Mouse (Mus musculus): Measurements from ENCODE around the gene Bcas3.

The Bcas3 gene

GRCm38 (mm10) chr11:85527261-85527660 lies 174.3 kb downstream of the Bcas3 start:
- DNase-seq (ENCODE audit: low read depth, low spot score), result no peak

GRCm38 (mm10) chr11:85529531-85530285 lies 176.7 kb downstream of the Bcas3 start:
- DNase-seq (ENCODE audit: low read depth, low spot score), result no peak

- no peak for DNase-seq (ENCODE audit: low read depth, low spot score)
These were observed 188.0 kb downstream of the Bcas3 start for GRCm38 (mm10) chr11:85540989-85541388.

DNA sequence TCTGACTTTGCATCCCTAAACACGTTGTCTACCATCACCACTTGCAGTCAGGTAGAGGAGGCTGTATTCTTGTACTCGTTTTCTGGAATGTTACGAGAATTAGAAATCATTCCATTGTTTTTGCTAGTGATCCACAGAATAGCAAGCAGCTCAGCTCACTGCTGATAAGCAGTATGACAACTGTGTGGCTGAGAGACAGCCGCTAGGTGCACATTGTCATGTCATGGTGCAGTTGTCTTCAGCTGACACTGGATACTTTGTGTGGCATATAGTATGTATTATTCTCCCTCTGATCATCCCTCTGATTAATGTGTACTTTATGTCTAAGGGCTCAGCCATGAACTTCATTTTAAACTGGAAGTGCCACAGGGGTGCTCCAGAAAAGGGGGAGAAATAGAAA lies 190.3 kb downstream of the Bcas3 start:
- no peak for DNase-seq (ENCODE audit: low read depth, low spot score)

- DNase-seq (ENCODE audit: low read depth, low spot score), result no peak
These were observed 192.6 kb downstream of the Bcas3 start for GRCm38 (mm10) chr11:85545602-85546001.

- no peak for DNase-seq (ENCODE audit: low read depth, low spot score)
These were observed 195.0 kb downstream of the Bcas3 start for GRCm38 (mm10) chr11:85547966-85548365.

- DNase-seq (ENCODE audit: low read depth, low spot score), result no peak
These were observed 196.7 kb downstream of the Bcas3 start for GRCm38 (mm10) chr11:85549651-85550050.

DNA sequence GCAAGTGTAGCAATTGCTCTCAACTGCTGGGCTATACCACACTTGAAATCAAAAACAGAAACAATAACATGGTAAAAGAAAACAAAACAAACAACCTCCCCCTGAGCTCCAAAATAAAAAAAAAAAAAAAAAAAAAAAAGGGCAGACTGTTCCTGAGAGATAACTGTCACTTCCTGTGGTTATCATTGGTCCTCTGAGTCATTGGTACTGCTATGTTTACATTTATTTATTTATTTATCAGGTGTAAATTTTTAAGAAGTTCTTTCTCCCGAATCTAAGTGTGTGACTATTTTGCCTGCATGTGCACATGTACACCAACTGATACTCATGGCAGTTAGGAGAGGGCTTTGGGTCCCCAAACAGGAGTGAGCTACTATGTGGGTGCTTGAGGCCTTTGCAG lies 202.1 kb downstream of the Bcas3 start:
- DNase-seq (ENCODE audit: low read depth, low spot score), result no peak

GRCm38 (mm10) chr11:85555721-85556120 lies 202.8 kb downstream of the Bcas3 start:
- no peak for DNase-seq (ENCODE audit: low read depth, low spot score)

DNA sequence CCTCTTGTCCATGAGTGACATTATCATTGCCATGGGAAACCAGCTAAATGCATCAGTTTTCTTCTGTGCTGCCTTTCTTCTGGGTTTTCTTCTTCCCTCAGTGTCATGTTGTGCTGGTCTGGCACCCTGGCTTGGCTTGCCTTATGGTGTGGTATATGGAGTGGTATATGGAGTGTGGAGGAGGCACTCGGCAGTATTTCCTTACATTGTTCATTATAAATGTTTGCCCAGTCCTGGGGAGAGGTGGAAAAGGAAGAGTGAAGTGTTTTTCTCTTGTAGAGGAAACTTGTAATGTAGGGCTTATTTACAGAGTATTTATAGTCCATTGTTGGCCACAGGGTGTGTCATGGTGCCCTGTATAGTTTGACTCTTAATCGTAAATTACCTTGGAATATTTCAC lies 212.1 kb downstream of the Bcas3 start:
- no peak for DNase-seq (ENCODE audit: low read depth, low spot score)

DNA sequence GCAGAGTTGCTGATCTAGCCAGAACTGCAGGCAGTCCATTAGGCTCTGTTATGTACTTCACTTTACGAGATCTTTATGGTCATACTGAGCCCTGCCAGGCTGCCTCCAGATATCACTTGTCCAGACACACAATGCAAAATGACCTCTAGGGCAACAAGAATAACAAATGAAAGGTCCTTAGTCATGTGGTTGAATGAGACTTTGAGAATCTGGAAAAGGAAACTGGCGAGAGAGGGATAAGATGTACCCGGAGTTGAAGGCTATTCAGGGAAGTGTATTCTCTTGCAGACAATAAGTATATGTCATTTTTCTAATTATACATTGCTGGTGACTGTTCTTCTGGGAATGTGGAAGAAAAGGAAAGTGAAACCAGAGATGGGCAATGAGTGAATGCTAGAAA lies 218.1 kb downstream of the Bcas3 start:
- DNase-seq (ENCODE audit: low read depth, low spot score), result no peak

DNA sequence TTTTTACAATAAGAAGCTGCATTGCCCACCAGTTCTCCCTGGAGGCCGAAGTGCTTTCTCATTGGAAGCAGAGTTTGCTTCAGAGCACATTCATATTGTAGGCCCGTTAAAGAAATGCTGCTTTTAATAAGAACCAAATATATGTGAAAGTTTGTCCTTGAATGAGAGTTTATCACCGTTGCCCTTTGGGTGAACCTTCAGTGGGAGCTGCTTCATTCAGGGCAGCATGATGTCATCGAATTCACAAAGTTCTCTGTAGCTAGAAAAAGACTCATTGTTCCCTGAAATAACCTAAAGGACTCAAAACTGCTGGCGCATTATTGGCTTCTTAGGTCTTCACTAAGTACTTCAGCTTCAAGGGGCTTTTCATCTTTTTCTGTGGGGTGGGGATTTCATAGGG lies 219.0 kb downstream of the Bcas3 start:
- DNase-seq (ENCODE audit: low read depth, low spot score), result no peak

- no peak for DNase-seq (ENCODE audit: low read depth, low spot score)
These were observed 219.6 kb downstream of the Bcas3 start for GRCm38 (mm10) chr11:85572590-85572989.

DNA sequence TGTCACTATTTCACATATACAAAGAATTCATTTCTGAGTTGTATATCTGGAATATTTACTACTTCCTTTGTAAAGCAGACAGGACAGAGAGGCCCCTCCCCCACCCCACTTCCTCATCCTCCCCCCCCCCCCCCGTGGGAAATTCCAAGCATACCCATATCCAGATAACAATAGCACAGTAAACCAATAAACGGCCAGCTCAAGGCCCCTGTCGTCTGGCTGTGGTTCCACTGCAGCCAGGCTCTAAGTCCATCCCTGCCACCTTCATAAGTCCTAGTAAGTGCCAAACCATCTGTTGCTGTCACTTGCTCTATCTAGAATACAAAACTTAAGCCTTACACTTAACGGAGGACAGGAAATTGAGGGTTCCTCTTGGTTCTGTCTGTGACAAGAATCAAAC lies 221.5 kb downstream of the Bcas3 start:
- no peak for DNase-seq (ENCODE audit: low read depth, low spot score)

DNA sequence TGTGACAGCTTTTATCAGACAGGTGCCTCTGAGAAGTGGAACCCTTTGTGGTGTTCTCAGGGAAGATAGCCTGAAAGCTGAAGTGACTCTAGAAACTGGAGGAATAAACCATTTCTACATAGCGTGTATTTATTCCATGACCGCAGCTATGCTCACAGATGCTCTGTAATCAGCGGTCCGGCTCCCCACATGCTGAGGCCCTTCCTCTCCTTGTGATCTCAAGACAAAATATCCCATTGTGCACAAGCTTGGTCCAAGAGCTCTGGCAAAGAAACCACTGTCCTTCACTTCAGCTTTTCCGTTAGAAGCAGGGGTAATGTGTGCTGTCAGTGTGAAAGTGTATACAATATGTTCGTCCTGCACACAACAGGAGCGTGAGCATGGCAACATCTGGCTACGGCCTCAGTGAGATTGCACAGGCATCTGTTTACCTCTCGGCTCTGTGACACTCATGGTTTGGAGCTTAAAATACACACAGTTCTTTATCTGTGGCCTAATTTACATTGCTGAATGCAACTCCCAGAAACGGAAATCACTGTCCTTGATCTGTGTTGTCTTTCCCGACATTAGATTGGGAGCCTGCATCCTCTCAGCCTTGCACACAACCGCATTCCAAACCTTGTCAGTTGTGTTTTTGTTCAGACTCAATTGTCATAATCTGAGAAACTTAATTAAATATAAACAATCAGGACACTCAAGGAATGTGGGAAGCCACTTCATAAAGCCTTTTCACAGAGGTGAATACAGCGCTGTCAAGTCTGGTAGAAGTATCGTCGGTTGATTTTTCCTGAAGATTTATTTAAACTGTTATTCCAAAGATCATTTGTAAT lies 225.1 kb downstream of the Bcas3 start:
- no peak for DNase-seq (ENCODE audit: low read depth, low spot score)

DNA sequence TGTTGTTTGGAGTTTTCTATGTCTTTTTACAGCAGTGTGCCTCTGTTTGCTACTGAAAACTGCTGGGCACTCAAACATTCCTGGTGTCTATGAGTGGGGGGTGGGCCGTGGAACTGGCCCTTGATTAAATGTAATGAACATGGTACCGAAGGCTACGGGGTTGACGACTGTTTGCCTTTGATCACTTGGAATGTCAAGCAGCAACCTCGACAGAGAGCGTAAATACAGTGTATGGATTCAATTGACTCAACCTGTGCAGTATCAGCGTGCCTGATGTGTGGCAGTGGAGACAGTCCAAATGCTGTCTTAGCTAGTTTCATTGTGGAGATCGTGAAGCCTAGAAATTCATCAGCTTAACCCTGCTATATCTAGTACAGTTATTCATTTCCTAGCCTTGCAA lies 231.1 kb downstream of the Bcas3 start:
- no peak for DNase-seq (ENCODE audit: low read depth, low spot score)

- DNase-seq (ENCODE audit: low read depth, low spot score), result no peak
These were observed 240.7 kb downstream of the Bcas3 start for GRCm38 (mm10) chr11:85593636-85594035.

DNA sequence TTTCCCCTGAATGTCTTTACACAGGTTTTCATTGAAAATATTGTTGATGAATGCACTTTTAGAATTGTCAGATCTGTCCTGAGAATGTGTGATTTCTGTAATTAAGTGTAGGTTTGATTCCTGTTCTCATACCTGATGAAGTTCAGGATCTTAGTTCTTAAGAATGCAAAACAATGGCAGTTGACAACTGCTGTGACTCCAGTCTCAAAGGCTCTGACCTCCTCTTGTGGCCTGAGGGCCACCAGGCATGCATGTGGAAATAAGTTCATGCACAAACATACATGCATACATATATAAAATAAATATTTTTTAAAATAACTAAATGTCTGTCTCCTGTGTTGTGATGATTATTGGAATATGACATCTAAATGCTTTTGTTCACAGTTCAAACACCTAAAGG lies 246.3 kb downstream of the Bcas3 start:
- no peak for DNase-seq (ENCODE audit: low read depth, low spot score)

GRCm38 (mm10) chr11:85603546-85604322 lies 250.8 kb downstream of the Bcas3 start:
- no peak for DNase-seq (ENCODE audit: low read depth, low spot score)

- DNase-seq (ENCODE audit: low read depth, low spot score), result peak; percentile 26
These were observed 256.5 kb downstream of the Bcas3 start for GRCm38 (mm10) chr11:85609303-85609940.

GRCm38 (mm10) chr11:85613035-85613434 lies 260.1 kb downstream of the Bcas3 start:
- DNase-seq (ENCODE audit: low read depth, low spot score), result no peak

DNA sequence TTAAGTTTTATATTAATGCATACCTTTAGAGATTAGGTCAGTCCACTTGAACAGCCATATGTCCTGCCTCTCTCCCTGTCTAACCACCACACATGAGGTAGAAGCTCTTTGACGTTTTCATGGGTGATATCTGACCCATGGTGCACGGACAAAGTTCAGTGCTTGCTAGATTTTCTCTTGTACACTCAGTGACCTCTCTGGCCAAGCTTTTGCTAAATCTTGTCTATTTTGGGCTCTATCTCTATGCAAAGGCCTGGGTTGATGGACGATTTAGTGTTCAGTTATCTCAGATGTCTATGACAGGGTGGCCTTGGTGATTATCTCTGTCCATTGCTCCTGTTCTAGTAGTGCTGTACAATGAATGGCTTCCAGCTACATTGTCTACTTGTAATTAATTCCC lies 260.6 kb downstream of the Bcas3 start:
- no peak for DNase-seq (ENCODE audit: low read depth, low spot score)

Measured in telencephalon, adult 2 months (tissue).